Mouse (Mus musculus) gonadal fat pad, adult 2 months (tissue): ENCODE measurements around the gene Yap1. TPM values are rescaled to one million over a fixed set of nuclear protein-coding genes. Genes with fewer than 3 reads are reported as not detected.

Experiments used
- DNase-seq: peaks from one replicate; pipeline ENCODE4 v3.0.0-alpha.2; 2012; ENCODE audit warnings: low read depth
- polyA plus RNA-seq: library from polyadenylated mRNA; depleted of rRNA; stranded (reverse); fragments of >200 nt; gene quantifications from 2 replicates; pipeline ENCODE4 v1.2.3, GENCODE M21; 2012

The Yap1 gene
- polyA plus RNA-seq, 1 experiment = 51.5 TPM

DNA sequence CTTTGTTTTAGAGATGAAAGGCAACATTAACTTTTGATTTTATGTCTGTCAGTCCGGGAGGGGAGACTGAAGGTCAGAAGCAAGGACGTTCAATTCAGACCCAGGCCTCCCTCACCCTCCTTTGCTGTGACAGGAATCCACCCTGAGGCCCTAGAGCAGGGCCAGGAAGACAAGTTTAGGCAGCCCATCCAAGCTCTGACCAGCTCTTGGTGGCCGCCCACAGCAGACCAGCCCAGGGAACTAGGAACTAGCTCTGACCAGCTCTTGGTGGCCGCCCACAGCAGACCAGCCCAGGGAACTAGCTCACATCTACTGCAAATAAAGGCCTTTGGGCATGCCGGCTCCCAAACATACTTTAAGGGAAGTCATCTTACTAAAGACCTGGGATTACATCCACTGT, 26.8 kb downstream of the Yap1 start:
- no peak for DNase-seq

- no peak for DNase-seq
These were observed 32.4 kb downstream of the Yap1 start for GRCm38 (mm10) chr9:7971993-7972392.

- no peak for DNase-seq
These were observed 36.4 kb downstream of the Yap1 start for GRCm38 (mm10) chr9:7967980-7968379.

DNA sequence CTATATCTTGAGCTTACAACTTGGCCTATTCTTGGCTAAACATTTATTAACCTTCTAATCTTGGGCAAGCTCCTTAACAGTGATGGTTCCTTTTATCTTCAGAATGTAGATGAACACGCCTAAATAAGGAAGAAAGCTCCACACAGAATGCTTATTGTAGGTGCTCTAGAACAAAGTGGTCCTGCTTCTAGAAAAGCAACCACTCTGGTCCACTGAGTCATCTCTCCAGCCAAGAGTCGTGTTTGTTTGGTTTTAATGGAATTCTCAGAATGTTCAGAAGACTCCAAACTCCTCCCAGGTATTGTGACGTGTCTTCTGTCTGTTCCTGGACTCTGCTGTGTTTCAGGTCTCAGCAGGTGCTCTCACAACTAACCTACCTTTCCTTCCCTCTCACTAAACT, 38.8 kb downstream of the Yap1 start:
- DNase-seq = no peak

GRCm38 (mm10) chr9:7963867-7964266, 40.5 kb downstream of the Yap1 start:
- DNase-seq = no peak

- no peak for DNase-seq
These were observed 41.5 kb downstream of the Yap1 start for GRCm38 (mm10) chr9:7962915-7963314.

DNA sequence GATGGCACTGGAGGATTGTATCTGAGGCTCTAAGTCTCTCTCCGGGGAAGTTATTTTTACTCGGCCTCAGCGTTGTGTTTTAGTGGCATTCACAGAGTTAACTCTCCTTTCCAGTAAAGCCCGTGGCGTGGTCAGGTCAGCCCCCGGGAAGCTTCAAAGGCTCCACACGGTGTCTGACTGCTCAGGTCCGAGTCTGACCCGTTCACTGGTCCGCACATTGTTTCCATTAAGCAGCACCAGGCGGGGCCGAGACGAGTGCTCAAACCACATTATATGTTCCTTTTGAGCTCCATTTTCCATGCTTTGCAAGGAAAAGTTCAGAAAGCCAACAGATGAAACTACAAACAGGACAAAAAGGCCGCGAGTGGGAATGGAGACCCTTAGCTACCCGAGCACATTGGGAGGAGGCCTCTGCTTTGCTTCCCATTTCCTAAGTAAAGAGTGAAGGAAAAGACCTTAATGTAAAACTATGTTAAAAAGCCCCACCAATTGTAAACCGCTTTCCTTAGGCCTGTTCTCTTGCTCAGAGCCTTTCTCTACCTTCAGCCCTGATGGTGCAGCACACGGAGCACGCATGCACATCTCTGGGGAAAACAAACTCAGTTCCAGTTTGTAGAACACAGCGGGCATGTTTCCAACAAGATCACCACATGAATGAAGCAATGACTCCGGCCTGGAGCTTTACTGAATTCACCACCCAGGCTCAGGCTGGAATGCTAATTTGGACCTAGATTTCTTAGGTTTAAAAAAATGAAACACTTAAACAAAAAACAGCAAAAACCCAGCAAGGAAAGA, 42.8 kb downstream of the Yap1 start:
- no peak for DNase-seq

GRCm38 (mm10) chr9:7960382-7960781, 44.0 kb downstream of the Yap1 start:
- no peak for DNase-seq

GRCm38 (mm10) chr9:7959301-7959700, 45.1 kb downstream of the Yap1 start:
- DNase-seq = no peak

DNA sequence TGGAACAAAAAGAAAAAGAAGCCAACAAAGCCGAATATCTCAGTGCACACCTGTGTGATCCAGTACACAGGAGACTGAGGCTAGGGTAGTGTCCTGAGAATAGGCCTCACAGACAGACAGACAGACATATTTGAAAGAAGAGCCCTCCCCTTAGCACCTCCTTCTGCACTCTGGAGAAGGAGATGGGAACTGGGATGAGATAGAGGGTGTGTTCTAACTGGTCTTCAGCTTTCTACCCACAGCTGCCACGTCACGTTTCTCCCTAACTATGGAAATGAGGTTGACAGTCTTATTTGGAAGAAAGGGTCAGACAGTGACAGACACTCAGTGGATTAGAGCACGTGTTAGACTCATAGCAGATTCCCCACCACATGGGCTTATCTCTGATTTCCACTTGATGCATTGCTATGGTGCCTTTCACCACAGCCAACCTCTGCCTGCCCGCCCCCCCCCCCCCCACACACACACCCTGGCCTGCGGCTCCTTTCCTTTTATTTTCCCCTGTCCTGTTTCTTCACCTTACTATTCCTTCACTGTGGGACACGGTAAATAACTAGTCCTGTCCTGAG, 46.3 kb downstream of the Yap1 start:
- DNase-seq = no peak

- no peak for DNase-seq
These were observed 47.0 kb downstream of the Yap1 start for GRCm38 (mm10) chr9:7957407-7957806.

GRCm38 (mm10) chr9:7956400-7956799, 48.0 kb downstream of the Yap1 start:
- no peak for DNase-seq

DNA sequence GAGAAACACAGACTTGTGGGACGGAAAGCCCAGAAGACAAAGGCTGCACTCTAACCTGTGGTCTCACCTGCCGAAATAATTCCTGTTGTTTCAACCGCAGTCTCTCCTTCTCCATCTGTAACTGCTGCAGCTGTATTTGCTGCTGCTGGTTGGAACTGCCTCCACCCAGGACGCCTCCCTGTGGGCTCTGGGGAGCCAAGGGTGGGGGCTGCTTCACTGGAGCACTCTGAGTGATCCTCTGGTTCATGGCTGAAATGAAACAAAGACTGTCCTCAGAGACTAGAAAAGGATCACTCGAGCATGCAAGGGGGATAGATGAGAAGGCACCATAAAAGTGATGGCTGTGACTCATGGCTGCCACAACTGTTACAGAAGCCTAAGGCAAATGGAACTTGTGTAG, 51.5 kb downstream of the Yap1 start:
- DNase-seq = no peak

- DNase-seq = no peak
These were observed 54.2 kb downstream of the Yap1 start for GRCm38 (mm10) chr9:7950211-7950644.

GRCm38 (mm10) chr9:7947946-7948345, 56.5 kb downstream of the Yap1 start:
- DNase-seq = no peak

DNA sequence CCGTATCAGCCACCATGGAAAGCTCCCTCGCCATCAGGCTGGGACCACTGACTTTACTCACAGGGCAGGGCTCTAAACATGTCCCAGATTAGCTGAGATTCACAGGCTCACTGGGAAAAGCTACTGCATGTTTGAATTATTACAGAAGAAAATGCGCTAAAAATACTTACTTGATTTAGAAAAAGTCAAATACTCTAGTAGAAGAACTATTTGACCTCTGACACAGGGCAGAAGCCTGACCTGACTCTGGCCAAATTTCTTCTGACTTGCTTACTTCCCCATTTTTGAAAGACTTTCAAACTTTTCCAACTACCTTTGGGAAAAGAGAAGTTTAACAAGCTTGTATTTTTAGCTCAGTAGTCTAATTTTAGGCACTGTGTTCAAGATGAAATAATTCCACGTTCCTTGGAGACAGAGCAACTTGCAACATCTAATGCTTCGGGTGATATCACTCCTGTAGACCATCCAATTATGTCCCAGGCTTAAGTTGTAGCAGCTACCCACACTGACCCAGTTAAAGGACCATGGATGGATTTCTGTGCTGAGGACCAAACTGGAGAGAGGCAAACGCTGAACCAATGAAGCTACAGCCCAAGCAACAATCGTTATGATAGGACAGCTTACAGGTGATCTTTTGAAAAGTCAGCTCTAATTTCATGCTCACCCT, 60.5 kb downstream of the Yap1 start:
- no peak for DNase-seq

DNA sequence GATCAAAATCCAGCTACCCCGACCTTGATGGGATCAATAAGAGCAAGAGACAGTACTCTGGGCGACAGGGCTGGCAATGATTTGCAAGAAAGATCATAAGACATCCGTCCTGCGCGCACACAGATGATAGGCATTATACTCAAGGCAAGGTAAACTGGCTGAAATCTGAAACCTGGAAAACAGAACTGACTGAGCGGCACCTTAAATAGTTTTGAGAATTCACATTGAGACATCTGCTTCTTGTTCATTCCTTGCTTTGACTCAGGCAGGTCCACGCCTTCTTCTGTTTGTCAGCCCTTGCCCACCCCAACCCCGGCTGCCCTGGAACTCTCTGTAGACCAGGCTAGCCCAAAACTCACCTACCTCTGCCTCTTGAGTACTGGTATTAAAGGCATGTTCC, 61.7 kb downstream of the Yap1 start:
- no peak for DNase-seq

GRCm38 (mm10) chr9:7940075-7940474, 64.3 kb downstream of the Yap1 start:
- no peak for DNase-seq

DNA sequence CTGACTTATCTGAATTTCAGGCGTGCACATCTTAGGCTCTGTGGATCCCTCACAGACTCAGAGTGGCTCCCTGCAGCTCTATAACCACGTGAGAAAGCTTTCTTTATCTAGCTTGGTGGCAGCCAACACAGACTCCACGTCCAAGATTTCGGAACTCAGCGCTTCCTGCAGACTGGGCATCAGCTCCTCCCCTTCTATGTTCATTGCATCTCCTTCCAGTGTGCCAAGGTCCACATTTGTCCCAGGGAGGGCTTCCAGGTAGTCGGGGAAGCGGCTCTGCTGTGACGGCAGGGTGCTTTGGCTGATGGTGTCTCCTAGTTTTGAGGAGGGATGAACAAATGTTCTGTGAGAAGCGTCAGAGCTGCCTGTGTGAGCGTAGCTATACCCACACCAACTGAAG, 70.0 kb downstream of the Yap1 start:
- no peak for DNase-seq

- DNase-seq = no peak
These were observed 74.8 kb downstream of the Yap1 start for GRCm38 (mm10) chr9:7929552-7929951.

DNA sequence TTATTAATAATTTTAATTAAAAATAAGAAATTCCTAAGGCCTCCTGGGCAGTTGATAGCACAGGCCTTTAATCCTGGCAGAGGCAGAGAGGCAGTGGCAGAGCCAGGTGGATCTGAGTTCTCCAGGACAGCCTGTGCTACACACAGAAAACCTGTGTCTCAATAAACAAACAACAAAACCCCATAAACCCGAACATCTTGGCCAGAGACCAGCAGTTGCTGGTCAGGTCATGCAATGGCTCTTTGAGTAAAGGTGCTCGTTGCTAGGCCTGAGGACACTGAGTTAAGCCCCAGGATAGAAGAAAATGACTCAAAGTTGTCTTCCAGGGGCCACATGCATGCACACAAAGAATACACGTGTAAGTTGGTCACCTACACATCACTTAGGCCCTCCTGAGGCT, 75.5 kb downstream of the Yap1 start:
- DNase-seq = no peak

GRCm38 (mm10) chr9:7928207-7928793, 76.1 kb downstream of the Yap1 start:
- peak; percentile 63 for DNase-seq

DNA sequence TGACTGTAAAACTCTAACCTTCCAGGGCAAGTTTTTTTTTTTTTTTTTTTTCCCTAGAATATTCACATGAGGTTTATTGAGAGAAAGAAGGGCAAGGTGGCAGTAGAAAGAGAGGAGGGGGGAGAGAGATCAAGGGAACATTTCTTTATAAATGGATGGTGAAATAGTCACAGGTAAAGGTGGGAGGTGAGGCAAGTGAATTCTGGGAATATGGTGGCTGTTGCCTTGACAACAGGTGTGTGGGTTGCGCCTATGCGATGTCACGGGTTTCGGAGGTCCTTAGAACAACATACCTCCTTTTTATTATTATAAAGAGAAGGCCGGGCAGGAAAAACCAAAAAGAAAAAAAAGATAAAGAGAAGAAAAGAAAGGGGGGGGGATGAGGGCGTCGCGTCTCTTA, 89.5 kb downstream of the Yap1 start:
- no peak for DNase-seq
